Mouse (Mus musculus) urinary bladder, adult 18-20 months (tissue): Measurements from ENCODE around the gene Ankrd16.

ENCODE experiments used
- DNase-seq, 2 experiments: peaks; one replicate each; pipeline ENCODE4 v3.0.0; 2022; ENCODE audit warnings: low spot score in 2 of 2, mixed read lengths in 2 of 2

Ankrd16 gene

DNA sequence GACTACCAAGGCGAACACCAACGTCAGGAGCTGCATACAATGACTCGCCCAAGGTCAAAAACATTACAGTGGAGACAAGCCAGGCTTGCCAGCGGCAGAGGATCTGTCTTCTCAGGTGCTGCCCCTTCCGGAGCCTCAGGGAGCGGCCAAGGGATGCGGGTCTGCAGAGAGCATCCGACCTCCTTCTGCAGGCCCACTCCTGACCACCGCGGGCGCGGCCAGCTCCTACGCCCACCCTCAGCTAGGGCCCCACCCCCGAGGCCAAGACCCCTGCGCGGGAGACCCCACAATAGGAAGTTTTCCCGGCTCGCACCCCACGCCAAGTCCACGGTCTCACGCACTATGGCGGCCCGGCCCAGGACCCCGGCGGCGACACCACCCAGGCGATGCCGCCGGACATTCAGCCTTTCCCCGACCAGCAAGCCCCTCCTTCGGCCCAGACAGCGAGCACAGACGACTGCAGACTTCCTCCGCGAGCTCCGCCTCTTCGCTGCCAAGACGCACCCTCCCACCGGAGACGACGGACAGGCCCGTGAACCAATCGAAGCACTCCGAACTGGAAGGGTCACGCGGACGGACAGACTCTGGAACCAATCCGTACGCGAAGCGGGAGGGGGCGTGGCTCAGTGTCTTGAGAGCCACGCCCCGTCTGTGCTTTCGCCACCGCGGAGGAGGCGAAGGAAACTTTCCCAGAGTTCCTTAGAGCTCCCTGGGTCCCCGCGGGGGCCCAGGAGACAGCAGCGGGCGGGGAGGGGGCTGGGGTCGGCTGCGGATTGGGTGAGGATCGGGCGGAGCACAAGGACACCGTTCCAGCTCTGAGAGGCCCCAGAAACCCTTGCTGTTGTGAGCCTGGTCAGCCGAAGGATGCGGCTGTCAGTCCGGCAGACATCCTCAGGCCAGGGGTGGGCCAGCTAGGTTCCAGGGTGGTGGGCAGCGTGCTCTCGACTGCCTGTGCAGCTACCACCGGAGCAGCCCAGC is at the start of gene Ankrd16, which contains the start of gene Fbh1:
TSS of gene Ankrd16 (plus strand) at position 786 of the 978 bp plus-strand sequence.
TSS of gene Fbh1 (minus strand) at position 492 of the 978 bp plus-strand sequence.
- peak; percentile 100 for DNase-seq

DNA sequence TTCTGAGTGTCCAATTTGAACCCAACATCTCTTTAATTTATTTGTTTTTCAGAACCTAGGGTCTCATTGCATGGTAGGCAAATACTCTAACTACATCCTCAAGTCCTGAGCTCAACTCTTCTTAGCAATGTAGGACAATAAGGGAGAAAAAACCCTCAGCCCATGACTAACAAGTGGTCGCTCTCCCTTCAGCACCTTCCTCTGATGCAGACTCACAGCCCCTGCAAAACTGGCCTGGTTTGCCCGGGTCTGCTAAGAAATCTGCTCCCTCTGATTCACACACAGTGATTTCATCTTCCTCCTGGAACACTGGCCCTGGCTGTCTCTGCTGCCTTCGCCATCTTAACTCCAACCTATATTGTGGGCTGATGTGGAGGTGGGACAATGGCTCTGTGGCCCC is 48.6 kb upstream of the Ankrd16 start:
- DNase-seq = no peak

DNA sequence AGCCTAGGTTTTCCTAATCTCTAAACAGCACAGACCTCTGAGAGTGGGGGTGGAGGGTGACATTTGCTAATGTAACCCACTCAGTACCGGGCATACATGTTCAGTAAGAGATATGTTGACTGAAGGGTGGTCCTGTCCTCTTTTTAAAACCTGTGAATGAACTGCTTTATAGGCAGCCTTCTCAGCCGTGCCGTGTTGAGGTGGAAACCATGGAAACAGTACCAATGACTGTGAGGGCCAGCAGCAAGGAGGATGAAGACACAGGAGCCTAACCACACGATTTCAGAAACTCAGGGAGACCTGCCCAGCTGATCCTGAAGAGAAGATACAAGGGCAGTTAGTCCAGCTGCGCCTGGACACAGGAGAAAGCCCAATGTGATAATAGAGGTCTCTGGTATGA is 44.7 kb upstream of the Ankrd16 start:
- no peak for DNase-seq

DNA sequence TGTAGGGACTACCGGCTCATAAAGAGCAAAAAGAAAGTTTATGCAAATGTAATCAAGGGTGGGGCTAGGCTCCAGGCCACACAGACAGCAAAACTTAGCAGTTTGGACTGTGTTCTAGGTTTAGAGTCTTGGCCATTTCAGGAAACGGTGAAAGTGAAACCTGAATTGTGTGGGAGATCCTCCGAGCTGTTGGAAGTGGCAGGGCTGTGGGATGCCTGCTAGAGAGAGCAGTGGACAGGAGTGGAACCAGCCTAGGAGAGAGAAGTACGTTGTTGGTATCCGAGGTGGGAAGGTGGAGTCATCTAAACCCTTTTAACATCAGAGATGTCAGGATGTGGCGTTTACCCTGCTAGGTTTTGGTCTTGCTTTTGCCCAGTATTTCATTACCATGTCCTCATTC is 41.8 kb upstream of the Ankrd16 start:
- no peak for DNase-seq

DNA sequence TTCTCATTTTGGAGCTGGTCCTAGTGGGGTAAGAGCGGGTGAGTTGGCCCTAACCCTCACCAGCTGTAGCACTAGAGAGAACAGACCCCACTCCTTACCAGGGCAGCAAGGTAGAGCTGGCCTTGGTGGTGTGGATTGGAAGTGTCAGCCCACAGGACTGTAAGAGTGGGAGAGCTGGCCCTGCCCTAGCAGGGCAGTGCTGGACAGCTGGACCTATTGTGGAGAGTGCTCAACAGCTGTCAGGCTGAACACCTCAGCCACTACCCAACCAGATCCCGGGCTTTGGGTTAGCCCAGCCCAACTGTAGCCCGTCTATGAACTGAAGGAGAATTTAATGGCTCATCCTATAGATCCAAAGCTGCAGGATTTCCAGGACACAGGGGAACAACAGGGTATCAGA is 38.9 kb upstream of the Ankrd16 start:
- no peak for DNase-seq

DNA sequence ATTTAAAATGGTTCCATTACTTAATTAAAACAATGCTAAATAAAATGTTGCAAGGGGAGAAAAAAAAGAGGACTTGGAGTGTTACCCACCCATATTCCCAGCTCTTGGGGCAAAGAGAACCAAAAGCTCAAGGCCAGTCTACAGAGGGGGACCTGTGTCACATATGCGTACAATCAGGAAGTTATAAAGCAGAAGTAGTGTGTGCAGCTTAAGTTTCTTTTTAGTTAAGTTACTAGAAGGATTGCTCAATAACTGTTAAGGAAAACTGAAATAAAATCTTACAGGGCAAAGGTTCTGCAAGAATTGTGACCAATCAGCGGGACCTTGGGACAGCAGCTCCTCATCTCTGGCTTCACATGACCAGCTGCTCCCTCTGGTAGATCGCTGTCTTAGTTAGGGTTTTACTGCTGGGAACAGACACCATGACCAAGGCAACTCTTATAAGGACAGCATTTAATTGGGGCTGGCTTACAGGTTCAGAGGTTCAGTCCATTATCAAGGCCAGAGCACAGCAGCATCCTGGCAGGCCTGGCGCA is 38.1 kb upstream of the Ankrd16 start:
- DNase-seq = no peak

DNA sequence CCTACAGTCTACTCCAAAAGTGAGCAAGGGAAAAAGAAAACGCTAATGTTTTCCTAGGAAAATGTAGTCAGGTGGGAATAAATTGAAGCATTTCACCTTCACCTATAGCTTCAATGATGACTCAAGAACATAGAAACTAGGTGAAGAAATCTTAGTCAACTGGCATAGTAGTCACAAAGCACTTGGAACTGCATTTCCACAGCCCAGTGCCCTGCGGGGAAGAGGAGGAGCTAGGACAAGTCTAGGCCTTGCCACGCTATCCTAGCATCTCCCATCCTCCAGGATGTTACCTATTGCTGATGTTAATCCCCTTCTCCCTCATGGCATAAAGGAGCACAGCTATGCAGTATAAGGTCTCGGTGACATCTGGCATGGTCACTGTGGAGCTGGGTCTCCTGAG is 15.1 kb upstream of the Ankrd16 start:
- no peak for DNase-seq

DNA sequence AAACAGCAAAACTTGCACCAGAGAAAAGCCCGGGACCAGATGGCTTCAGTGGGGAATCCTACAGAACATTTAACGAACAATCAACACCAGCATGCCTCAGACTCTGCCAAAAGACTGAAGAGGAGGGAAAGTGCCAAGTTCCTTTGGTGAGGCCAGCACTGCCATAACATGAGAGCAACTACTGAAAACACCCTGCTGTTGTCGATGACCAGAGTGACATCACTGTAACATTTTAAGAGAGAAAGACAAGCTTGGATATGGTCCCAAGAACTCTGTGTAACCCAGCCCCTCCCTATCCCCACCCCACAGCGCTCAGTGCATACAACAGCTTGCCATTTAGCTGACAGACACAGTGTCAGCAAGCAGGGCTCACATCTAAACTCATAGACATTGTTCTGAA is 12.0 kb upstream of the Ankrd16 start:
- DNase-seq = no peak

DNA sequence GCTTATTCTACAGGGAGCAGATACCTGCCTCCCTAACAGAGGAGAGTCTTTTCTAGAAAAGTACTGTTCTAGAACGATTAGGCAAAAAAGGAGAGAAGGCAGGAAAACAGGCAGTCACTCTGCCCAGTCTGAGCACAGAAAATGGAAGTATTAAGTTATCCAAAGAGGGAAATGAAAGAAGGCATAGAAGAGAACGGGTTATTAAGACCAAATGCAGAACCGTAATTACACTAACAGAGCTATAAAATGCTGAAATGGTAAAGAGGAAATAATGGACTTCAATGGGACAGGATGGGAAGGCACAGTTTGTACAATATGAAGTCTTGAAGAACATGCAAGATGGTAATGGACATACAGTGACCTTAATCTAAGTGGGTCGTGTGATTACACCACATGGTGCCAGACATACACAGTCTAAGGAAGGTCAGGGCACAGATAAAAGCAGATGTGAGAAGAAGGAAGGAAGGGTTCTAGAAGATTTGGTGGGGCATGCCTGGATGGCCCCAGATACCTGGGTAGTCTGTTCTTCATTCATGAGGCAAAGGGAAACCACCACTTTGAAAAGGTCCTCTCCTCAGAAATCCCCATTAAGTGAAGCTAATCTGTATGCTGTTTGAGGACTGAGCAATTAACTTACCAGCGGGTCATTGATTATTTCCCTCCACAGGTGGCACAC is 11.1 kb upstream of the Ankrd16 start:
- DNase-seq = no peak

DNA sequence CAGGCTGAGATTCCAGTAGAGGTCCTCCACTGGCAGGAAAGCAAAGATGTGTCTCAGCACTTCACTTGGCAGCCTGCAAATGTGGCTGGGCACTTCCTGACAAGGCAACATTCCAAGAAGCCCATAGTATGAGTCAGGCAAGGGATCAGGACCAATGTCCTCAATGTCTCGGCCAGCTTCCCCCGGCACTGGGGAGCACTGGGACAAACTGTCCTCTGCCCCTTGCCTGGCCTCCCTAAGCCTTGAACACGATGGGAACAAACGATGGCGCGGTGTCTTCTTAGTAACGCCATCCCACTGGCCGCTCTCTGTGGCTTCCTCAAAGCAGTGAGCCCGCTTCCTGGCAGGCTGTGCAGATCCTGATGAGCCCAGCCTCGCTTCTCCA is 10.5 kb upstream of the Ankrd16 start:
- no peak for DNase-seq

DNA sequence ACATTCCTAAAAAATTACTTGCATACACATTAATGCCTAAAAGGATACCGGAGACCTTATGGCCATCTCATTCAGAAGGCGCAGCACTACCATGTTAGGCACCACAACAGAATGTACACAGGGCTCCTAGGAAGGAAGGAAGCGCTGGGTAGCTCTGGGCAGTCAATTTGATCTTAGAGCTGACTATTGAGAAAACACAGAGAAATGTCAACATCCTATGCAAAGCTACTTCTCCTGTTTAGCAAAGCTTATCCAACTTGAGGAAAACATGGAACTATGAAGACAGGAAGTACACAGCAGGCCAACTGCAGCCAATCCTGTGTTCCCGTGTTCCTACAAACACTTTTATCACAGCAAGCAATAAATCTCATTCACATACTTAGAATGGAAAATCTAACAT is 6.0 kb upstream of the Ankrd16 start:
- no peak for DNase-seq

DNA sequence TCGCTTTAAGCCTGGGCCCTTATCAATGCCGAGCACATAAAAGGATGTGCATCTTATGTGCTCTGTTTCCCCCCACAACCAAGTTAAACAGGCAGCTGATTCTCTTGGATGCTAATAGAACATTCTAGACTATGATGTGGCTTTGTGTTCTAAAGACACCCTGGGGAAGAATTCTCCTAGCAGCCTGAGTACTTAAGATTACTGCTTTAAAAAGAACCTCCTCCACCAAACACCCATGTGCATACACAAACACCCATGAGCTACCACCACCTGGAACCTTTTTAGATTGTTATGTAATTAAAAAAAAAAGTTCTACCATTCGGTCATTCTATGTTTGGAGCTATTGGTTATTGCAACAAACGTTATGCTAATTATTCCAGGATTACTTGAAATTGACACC is 5.3 kb upstream of the Ankrd16 start:
- DNase-seq = no peak

DNA sequence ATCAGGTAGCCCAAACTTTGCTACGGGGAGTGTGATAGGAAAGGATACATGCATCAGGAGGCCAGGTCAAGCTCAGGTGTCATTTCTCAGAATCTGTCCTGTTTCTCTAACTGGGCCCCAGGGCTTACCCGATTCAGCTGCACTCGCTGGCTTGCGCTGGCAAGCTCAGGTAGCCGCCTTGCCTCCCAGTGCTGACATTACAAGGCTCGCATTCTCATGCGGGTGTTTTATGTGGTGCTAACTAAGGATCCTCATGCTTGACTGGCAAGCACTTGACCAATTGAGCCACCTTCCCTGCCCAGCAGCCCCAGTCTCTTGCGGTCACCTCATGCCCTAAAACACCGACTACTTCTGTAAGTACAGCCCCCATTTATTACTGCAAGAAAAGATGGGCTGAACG is 3.2 kb upstream of the Ankrd16 start:
- DNase-seq = no peak

DNA sequence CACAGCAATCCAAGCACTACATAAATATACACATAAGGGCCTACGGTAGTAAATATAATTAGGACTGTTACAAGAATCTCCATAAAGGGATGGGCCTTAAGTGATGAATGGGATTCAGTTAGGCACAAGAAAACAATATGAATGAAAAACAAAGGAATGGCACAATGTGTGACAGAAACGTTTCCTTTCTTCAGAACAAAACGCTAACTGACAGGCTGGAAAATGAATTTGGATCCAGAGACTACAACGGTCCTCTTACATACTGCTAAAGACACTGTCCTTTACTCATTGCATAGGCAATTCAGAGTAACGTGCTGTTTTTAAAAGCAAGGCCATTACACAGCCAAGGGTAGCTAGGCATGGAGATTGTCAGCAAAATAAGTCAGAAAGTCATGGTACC is 2.6 kb upstream of the Ankrd16 start:
- DNase-seq = no peak

DNA sequence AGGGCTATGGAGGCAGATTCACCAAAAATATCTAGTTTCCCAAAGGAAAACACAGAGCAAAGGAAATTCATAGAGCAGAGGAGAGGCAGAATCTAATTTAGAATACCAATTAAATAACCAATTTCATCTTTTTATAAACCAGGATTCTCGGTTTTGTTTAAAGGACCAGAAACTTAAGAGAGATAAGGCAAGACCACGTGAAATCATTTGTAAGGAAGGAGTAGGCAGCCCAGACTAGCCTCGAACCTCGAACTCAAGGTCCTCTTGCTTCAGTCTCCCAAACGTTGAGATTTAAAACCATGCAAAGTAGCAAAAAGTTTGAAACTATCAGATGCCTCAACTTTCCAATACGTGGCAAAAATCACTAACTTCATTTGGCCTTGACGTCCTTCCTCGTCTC is 1.3 kb upstream of the Ankrd16 start:
- no peak for DNase-seq

DNA sequence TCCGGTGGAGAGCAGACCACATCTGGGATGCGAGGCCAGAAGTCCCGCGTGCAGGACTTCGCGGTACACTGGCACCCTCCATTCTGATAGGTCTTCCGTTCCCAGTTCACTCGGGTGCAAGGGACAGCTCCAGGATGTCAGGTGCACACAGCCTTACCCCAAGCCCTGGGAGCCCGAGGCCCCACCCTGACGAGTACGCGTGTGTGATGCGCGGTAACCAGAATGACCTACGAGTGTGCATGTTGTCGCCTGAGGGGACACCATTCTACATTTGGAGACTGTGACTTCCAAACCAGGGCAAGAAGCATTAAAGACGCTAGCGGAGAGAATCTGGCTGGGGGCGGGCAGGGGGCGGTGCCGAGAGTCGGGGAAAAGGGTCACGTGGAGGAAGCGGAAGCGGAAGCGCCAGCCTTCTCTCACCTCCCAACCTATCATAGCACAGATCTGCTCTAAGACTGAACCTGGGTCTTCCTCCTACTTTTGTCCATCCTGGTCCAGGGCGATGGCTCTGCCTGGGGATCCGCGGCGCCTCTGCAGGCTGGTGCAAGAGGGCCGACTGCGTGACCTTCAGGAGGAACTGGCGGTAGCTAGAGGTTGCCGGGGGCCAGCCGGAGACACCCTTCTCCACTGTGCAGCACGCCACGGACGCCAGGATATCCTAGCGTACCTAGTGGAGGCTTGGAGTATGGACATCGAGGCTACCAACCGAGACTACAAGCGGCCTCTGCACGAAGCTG is 579 bp downstream of the Ankrd16 start:
- peak; percentile 74 to 77 for DNase-seq

DNA sequence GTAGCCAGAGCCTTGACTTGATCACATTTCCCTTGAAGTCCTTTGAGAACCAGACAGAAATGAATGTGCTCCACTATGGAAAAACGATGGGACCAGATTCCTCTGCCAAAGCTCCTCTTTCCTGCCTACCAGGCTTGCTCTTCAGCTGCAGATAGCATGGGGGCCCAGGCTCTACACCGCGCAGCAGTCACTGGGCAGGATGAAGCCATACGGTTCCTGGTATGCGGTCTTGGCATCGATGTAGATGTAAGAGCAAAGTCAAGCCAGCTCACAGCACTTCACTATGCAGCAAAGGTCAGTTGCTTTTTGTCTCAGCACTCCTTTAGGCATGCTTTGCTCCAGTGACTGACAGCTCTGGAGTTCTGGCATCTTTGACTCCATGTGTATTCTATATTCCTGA is 6.5 kb downstream of the Ankrd16 start:
- no peak for DNase-seq

DNA sequence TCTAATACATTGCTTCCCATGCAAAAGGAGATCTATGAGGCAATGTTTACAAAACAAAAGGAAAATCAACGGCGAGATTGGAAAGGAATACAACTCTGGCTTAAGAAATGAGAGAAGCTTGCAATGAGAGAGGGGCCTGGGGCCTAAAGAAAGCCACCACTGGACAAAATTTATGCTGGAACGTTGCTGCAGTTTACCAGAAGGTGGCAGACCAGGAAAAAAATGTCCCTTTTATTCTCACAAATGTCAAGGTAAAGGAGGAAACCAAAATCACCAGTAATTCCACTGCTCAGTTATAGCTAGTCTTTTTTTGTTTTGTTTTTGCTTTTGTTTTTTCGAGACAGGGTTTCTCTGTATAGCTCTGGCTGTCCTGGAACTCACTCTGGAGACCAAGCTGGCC is 17.0 kb downstream of the Ankrd16 start:
- no peak for DNase-seq

DNA sequence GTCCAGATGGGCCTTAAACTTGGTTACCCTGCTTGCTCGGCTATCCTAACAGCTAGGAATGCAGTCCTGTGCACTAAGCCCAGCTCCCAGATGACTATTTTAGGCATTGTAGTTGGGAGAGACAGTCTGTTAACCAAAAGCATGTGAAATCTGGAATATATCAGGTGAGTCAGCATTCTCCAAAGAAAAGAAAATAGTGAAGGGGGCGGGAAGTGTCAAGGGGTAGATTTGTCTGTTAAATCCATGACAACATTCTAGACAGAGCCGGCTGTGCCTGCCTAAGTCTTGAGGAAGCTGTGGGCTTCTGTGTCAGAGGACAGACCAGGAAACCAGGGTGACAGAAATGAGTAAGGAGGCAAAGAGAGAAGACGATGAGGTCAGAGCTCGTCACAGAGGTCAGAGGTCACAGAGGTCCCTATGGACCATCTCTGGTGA is 20.3 kb downstream of the Ankrd16 start:
- DNase-seq = no peak

DNA sequence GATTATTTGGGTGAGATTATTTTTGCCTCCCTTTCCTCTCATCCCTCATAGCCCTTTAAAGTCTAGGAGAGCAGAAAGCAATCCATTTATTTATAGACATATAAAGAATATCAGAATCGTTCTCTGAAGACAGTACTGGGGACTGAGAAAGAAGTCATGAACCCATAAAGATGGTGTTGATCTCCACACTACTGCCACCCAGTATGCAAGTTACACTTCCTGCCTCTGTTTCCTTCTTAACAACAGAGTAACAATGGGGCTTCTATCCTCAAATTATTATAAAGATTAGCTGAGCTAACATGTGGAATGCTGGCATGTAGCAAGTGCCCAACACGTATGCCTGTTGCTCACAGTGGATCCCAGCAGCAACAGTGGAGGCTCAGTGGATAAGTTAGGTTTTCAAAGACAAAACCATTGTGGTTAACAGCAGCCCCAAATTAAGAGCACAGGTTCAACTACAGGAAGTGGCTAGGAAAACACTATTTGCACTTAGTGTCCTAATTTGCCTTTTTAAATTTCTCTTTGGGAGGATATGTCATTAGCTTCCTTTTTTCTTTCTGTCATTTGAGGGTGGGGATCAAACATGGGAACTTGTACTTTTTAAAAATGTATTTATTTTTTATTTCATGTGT is 23.7 kb downstream of the Ankrd16 start:
- no peak for DNase-seq
